Comparison of ENCODE assay signal across 24 mouse cellular contexts in genomic region chr6:137576670-137577371, GRCm38 (mm10).
A peak's percentile ranks its signal among the peaks of the same experiment; 100 is the strongest.
DNase-seq lines count a peak whose midpoint lies in the region; ATAC-seq and TF ChIP-seq lines count a peak whose summit lies in the region.
"Had no signal": no experiment of that assay in that cellular context is flagged by ENCODE, and none has a peak within 500 bp of the region (broad histone marks: within the 10 kb centered on the region; RNA-seq: fewer than 3 reads in every experiment).

No protein-coding gene starts in this region.

- WGBS in heart, embryonic 16.5 days = 51% methylated on average over 12 of the region's 12 CpGs

- H3K4me3 ChIP-seq in heart, embryonic 16.5 days (ENCODE audit: low read length) = no peak overlapping the region
- H3K4me3 ChIP-seq in testis, adult 2 months (ENCODE audit: control insufficient read depth, low read depth, low read length) = no peak overlapping the region
- H3K4me3 ChIP-seq: forebrain, embryonic 10.5 days; layer of hippocampus, adult 2 months; left cerebral cortex, adult 2 months; limb, embryonic 10.5 days; lung, embryonic 15.5 days; megakaryocyte, embryonic 14.5 days; myocyte; neural tube, embryonic 15.5 days had no signal

- H3K4me1 ChIP-seq in heart, embryonic 16.5 days (ENCODE audit: control insufficient read depth, insufficient read depth, low read length) = peaks cover 5% of the 10 kb centered on the region
- H3K4me1 ChIP-seq in testis, adult 2 months (ENCODE audit: control insufficient read depth, insufficient read depth, low read length) = peaks cover 2% of the 10 kb centered on the region
- H3K4me1 ChIP-seq: limb, embryonic 10.5 days; lung, embryonic 15.5 days; neural tube, embryonic 15.5 days had no signal

- peak overlapping the region; percentile 7; the same call in 1 of the 2 replicates for H3K27ac ChIP-seq in heart, embryonic 16.5 days (ENCODE audit: low read length)
- 0 out of 2 replicates have a peak overlapping the region, but pooled peaks have one; percentile 0 for H3K27ac ChIP-seq in testis, adult 2 months (ENCODE audit: control insufficient read depth, insufficient read depth, low read depth, low read length)
- H3K27ac ChIP-seq: forebrain, embryonic 10.5 days; layer of hippocampus, adult 2 months; left cerebral cortex, adult 2 months; limb, embryonic 10.5 days; lung, embryonic 15.5 days; neural tube, embryonic 15.5 days had no signal

- H3K4me2 ChIP-seq in heart, embryonic 16.5 days (ENCODE audit: low read depth, low read length) = no peak overlapping the region
- H3K4me2 ChIP-seq: liver, embryonic 11.5 days; lung, embryonic 15.5 days; neural tube, embryonic 15.5 days had no signal

- no peaks in the 10 kb centered on the region for H3K36me3 ChIP-seq in heart, embryonic 16.5 days (ENCODE audit: control insufficient read depth, insufficient read depth)
- H3K36me3 ChIP-seq in testis, adult 2 months (ENCODE audit: control insufficient read depth, insufficient read depth, low read length) = no peaks in the 10 kb centered on the region
- H3K36me3 ChIP-seq in splenic B cell, adult 2 months (ENCODE audit: control insufficient read depth, insufficient read depth, low read length, poor library complexity, severe bottlenecking) = no peaks in the 10 kb centered on the region
- H3K36me3 ChIP-seq: forebrain, embryonic 10.5 days; limb, embryonic 10.5 days; lung, embryonic 15.5 days; neural tube, embryonic 15.5 days had no signal

- ATAC-seq in heart, embryonic 16.5 days (replicated peaks; ENCODE audit: extremely low read depth, insufficient read depth, low FRiP score) = no peak
- peak; percentile 23 to 63; a peak in 3 of 4 replicates for ATAC-seq in hematopoietic stem cell, adult 5-6 weeks (replicated peaks in 1 of 2; ENCODE audit: insufficient read depth in 1 of 2, low FRiP score in 2 of 2, low TSS enrichment in 1 of 2, low read depth in 1 of 2, poor library complexity in 2 of 2, severe bottlenecking in 2 of 2)
- ATAC-seq: forebrain, postnatal 0 days had no signal

- no peaks in the 10 kb centered on the region for H3K27me3 ChIP-seq in heart, embryonic 16.5 days (ENCODE audit: control insufficient read depth, insufficient read depth, low read length)
- H3K27me3 ChIP-seq in testis, adult 2 months (ENCODE audit: control insufficient read depth, insufficient read depth, low read length) = no peaks in the 10 kb centered on the region
- no peaks in the 10 kb centered on the region for H3K27me3 ChIP-seq in splenic B cell, adult 2 months (ENCODE audit: control insufficient read depth, insufficient read depth, low read length, poor library complexity, severe bottlenecking)
- H3K27me3 ChIP-seq: lung, embryonic 15.5 days; megakaryocyte, embryonic 14.5 days; neural tube, embryonic 15.5 days had no signal

- no peak for TF ChIP-seq POLR2A in testis, adult 2 months (IDR thresholded peaks at IDR 0.05; ENCODE audit: control insufficient read depth, low read depth, low read length)

- no peak for TF ChIP-seq CTCF in testis, adult 2 months (IDR thresholded peaks at IDR 0.05; ENCODE audit: control insufficient read depth, insufficient read depth, insufficient replicate concordance, low read depth, low read length)

- no peak overlapping the region for H3K9ac ChIP-seq in heart, embryonic 16.5 days (ENCODE audit: low read length)
- H3K9ac ChIP-seq: forebrain, postnatal 0 days; lung, embryonic 15.5 days; neural tube, embryonic 15.5 days had no signal

- no peak for DNase-seq in heart, adult 18-20 months
- DNase-seq in testis, postnatal 14 days (ENCODE audit: low spot score) = no peak
- DNase-seq in splenic B cell, adult 2 months (ENCODE audit: low read depth, low spot score) = peak; percentile 13
- DNase-seq in left cerebral cortex, adult 8-10 months (ENCODE audit: low spot score in 2 of 2) = no peak
- no peak for DNase-seq in yolk sac, embryonic 10.5 days (ENCODE audit: low spot score)
- DNase-seq: adrenal gland, postnatal 14 days; cerebellum, adult 11-12 months; cerebellum, postnatal 25 days; forebrain, postnatal 0 days; kidney, postnatal 14 days; midbrain, embryonic 14.5 days; thymus, postnatal 4 days had no signal

- no peaks in the 10 kb centered on the region for H3K9me3 ChIP-seq in heart, embryonic 16.5 days (replicated peaks; ENCODE audit: control insufficient read depth, low read length)
- H3K9me3 ChIP-seq: forebrain, embryonic 10.5 days; limb, embryonic 10.5 days; lung, embryonic 15.5 days; megakaryocyte, embryonic 14.5 days; neural tube, embryonic 15.5 days had no signal
